Mouse (Mus musculus) brain, embryonic 14.5 days (tissue): Measurements from ENCODE around the gene Sdf4.

Source experiments
- CTCF ChIP-seq: fragments of 200-500 bp; IDR thresholded peaks from 2 replicates; pipeline ENCODE4 v1.5.1; 2012; ENCODE audit warnings: inconsistent platforms, mild to moderate bottlenecking, moderate library complexity, borderline replicate concordance; ENCODE audit not compliant: insufficient read depth, insufficient read length; ENCODE audit errors: extremely low read depth
- POLR2A ChIP-seq: fragments of 200-500 bp; IDR thresholded peaks from 2 replicates; pipeline ENCODE4 v1.6.1; 2012; ENCODE audit warnings: mild to moderate bottlenecking, inconsistent platforms, borderline replicate concordance; ENCODE audit not compliant: poor library complexity, insufficient read depth, insufficient read length, severe bottlenecking; ENCODE audit errors: extremely low read depth

DNA sequence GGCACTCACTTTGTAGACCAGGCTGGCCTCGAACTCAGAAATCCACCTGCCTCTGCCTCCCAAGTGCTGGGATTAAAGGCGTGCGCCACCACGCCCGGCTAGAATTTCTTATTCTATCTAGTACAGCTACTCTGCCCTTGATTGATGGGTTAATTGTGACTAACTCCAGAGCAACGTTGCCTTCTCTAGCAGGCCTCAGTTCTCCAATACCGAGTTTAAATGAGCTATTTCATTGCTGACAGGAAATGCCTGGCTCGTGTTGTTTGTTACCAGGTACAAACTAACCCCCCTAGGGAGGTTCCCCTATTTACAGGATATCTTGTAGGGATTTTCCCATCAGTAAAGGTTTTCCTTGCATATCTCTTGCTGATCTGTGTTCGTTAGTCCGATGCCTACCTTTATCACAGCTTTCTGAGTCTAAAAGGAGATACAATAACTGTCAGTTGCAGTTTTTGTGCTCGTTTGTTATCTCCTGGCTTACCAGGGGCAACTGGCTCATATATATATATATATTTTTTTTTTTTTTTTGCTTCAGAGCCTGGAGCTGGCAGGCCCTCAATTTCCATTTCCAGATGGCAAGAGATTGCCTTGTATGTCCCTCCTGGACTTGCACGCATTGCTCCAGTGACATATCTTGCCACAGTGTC lies 11.1 kb upstream of the Sdf4 start:
- no peak for TF ChIP-seq CTCF
- TF ChIP-seq POLR2A, result no peak
